Mouse (Mus musculus) thymus, postnatal 14 days (tissue): ENCODE measurements around the gene Sema5a.
"Not testable (repeated sequence)": the region's sequence is repeated elsewhere in the genome, so short reads cannot be mapped to it uniquely, and the experiment has no call there.

Experiments
- DNase-seq: peaks from one replicate; pipeline ENCODE4 v3.0.0; 2021

Sema5a gene

DNA sequence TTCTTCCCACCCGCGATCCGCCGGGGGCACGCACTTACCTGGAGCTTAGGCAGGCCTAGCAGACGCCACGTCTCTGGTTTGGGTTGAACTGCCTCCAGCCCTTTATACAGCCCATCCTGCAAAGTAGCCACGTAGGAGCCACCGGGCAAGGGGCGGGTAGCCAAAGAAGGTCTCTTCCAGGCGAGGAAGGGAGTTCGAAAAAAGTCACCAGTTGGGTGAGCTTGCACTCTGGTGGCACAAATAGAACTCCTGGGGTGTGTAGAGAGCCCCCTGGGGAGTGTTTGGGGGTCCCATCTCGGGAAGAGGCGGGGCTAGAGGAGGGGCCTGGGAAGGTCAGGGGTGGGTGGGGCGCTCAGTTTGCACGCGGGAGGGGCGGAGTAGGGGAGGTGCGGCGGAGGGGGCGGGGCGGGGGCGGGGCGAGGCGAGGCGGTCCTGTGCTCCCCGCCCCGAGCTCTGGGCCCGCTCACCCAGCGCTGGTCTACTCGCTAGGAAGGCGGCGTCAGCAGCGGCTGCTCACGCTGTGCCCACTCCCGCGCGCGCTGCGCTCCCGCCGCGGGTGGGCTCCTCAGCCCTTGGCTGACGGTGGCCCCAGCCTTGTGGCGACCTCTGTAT lies at the start of gene Sema5a:
Gene Sema5a (plus strand): TSS at position 467 of the 612 bp plus-strand sequence.
- DNase-seq: no peak

DNA sequence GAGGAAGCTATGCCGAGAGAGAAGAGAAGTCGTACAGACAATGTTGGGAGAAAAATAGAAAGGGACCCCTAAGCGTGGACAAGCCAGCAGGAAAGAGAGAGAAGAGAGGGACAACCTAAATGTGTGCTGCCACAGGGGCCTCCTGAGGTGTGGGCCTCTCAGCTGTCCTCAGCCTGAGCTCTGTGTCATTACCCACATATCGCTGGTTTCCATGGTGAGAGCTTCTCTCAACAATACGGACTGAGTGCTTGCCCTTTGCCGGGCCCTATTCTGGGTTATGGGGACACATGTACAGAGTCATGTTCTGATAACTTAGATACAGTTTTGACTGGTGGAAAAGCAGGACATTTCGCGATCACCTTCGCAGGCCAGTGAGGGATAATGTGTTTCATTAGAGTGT lies 46.5 kb upstream of the Sema5a start:
- no peak for DNase-seq

DNA sequence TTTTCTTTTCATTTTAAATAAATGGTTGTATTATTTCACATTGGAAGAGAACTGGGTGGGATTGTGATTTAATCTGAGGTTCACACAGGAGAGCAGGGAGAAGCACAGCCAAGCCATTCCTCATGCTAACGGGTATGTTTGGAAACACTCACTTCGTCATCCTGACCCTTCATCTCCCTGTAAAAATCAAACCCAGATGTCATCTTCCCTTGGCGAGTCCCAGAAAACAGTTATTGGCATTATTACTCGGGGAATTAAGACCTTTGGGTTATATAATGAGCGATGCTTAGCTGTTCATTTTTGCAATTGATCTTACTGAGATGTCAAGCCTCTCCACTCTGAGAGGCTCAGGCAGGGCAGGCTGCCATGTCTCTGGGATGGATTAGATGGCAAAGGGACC lies 46.0 kb upstream of the Sema5a start:
- no peak for DNase-seq

DNA sequence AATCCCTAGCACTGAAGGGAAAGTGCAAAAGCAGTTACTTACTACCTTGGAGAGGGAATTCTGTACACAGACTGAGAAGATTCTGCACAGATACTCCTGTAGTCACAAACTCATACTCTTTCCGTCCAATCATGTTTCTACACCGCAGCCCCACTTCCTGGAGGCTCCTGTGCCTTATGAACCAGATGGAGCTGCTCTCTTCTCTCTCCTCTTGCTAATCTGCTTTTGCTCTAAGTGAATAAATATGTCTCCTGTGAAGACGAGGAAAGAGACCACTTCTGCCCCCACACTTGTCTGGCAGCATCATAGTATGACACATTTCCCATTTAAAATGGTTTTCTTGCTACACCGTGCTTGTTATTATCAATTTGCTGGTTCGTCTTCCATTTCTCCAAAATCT lies 41.4 kb upstream of the Sema5a start:
- DNase-seq: no peak

DNA sequence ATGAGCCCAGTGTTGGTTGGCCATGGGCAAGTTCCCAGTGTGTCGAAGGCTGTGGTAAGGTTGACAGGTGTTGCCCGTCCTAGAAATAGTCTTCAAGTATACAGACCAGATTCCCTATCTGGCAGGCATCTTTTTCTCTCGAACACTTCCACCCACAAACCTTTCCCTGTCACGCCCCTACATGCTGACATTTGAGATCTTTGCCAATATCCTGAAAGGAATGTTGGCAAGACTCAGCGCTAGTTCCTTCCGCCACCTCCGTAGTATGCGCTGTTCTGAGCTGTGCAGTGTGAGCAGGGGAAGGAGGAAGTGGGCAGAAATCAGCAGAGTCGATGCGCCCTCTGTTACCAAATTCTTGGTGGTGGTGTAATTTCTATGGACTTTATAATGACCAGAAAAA lies 39.7 kb upstream of the Sema5a start:
- DNase-seq: no peak

DNA sequence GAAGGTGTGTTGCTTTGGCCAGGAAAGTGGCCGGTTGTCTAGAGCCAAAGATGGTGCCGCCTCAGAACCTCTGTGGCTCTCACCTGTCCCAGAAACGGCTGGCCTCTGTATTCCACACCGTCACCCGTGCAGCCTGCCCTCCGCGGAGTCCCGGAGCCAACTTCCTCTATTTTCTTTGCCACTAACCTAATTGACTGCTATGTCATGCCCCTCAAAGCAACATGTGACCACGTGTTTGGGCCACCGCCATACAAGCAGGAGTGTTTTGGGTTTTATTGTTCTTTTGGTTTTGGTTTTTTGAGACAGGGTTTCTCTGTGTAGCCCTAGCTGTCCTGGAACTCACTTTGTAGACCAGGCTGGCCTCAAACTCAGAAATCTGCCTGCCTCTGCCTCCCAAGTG lies 29.9 kb upstream of the Sema5a start:
- DNase-seq: not testable (repeated sequence)

DNA sequence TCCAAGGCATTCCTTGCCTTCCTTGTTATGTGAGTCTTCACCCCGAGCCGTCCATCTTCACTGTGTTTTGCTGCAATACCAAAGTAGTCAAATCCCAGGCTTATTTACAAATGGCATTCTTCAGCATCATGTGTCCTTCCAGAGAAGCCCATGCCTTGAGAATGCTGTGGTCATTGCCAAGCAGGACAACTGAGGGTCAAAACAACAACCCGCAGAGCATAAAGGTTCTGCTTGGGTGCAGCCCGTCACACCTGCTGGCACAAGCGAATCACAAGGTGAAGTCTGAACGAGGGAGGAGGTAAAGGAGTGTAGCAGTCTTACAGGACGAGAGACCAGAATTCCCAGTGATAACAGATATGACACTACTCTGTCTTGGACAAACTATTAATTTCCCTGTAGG lies 21.6 kb upstream of the Sema5a start:
- no peak for DNase-seq

DNA sequence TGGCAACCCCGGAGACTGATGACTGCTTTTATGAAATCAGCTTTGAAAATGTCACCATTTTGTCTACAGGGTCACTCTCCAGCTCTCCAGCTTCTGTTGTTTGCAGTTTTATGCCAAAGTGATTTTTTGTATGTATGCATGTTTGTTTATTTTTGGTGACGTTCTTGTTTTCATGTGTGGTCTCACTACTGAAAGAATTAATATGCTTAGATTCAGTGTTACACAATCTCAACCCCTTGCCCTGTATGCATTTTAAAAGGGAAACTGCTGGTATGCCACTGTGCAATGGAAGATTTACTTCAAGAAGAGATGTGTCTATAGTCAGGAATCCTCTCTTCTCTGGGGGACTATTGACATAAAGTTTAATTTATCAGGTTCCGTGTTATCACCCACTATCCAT lies 19.2 kb upstream of the Sema5a start:
- DNase-seq: no peak

DNA sequence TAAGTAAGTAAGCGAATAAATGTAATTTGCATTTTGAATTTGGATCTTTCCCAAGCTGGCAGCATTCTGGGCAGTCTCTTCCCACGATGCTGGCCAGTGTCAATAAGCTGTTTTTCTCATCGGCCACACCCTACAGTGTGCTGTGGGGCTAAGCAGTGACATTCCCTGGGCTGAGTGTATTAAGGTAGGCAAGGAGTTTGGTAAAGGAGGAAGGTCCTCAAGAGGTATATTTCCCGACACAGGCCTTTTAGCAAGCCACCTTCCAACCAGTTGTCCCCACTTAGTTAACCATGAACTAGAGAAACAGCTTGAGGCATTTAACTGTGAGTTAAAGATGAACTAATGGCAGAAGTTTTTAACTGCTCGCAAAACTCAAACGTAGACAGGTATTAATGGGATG lies 18.2 kb upstream of the Sema5a start:
- DNase-seq: no peak

DNA sequence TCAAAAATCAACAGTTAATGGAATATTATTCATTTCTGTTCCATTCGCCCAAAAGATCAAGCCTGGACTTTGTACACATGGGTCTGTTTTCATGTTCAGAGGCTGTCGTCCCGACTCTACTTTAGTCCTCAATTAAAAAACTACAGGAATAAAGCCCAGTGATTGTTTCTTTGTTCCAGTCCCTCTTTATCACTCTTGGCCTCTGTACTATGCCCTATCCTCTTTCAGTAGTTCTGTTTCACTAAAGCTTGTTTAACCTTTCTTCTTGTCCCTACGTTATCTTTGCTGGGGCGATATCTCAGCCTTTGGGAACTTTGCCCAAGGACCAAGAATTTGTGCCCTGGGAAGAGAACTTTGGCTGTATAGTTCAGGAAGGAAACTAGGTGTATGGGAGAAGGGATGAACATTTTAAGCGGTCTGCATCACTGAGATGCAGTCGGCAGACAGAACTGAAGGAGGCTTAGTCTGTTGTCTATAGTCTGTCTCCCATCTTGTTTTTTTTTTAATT lies 17.7 kb upstream of the Sema5a start:
- no peak for DNase-seq

DNA sequence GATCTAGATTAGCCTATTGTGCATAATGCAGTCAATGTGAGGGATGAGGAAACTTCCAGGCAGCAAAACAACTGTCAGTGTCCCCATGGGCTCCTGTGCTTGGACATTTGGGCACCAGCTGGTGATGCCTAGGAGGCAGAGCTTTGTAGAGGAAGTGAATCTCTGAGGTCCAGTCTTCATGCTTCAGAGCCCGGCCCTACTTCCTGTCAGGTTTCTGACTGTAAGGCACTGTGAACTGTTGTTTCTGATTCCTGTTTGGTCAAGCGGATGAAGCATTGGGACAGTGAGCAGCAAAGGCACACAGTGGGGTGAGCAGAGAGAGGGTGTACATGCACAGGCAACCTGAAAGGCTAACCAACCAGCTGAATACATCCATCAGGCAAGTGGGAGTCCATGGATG lies 14.5 kb upstream of the Sema5a start:
- DNase-seq: no peak

DNA sequence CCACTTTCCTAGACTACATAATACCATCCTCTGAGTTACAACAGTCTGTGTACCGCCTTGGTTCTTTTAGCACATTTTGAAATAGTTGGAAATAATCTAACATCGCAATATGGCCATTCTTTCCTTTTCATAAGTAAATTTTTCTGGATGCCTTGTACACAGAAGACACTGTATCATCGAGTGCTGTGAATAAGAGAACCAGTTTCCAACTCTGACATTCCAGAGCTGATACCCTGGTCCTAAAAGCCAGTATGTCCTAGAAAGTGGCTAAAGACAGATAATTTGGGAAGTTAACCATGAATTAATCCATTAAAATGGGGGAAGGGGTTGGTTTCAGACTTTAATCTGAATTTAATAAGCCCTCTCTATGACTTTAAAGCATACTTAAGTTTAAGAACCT lies 12.4 kb upstream of the Sema5a start:
- no peak for DNase-seq

DNA sequence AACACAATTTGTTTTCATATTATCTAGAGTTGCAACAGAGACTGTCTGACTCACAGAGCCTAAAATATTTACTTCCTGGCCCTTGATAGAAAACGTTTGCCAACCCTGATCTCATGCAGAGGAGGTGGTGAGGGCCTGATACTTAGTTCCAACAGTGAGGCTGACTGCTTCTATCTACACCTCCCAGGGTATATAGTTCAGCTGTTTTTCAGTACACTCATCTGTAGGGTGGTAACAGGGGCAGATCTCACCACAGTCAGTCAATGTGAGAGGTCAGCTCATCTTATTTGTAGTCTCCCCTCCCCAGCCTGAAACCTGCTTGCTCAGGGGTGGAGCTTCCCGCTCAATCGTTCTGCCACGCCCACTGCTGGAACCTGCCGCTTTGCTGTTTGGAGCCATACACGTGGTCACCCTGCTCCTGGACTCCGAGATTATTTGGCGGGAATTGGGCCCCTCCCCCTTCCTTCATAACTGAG lies 11.9 kb upstream of the Sema5a start:
- DNase-seq: not testable (repeated sequence)

DNA sequence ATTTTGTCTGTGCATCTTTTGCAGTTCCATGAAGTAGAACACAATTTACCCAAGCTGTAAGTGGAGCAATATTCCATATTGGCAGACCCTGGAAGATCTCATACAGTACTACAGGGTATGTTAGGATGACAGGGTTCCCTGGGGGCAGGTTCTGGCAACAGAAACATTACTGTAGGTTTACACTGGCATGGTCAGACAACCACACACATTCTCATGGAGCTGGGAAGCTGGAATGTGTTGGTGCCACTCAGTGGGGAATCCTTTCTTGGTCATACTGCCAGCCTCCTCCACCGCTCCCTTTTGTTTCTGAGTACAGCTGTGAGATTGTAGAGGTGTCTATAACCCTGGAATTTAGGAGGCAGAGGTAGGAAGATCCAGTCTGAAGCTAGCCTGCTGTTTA lies 11.2 kb upstream of the Sema5a start:
- no peak for DNase-seq

DNA sequence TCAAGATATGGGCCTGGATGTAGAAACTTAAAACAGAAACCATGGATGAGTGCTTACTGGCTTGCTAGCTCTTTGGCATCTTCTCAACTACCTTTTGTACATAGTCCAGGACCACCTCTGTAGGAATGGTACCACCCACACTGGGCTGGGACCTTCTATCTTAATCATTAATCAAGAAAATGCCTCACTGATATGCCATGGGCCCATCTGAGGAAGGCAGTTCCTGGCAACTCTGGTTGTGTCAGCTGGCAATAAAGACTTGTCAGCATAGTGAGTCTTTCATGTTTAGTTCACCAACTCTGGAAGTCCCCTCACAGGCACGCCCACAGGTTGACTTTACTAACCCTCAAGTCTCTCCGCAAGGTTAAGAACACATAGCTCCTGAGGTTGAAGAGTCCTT lies 5.5 kb upstream of the Sema5a start:
- no peak for DNase-seq

DNA sequence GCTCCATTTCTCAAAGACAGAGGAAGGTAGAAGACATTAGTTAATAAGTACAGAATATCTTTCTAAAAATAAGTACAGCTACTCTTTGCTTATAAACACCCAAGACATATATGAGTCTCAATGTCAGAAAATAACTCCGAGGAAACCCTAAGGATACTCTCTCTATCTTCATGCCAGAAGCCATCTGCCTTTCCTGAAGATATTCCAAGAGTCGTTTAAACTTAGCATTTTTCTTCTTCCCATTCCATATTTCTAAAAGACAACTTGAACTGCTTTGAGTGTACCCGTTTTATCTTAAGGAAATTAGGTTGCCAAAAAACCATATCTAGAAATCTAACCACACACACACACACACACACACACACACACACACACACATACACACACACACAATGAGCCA lies 4.5 kb upstream of the Sema5a start:
- no peak for DNase-seq

DNA sequence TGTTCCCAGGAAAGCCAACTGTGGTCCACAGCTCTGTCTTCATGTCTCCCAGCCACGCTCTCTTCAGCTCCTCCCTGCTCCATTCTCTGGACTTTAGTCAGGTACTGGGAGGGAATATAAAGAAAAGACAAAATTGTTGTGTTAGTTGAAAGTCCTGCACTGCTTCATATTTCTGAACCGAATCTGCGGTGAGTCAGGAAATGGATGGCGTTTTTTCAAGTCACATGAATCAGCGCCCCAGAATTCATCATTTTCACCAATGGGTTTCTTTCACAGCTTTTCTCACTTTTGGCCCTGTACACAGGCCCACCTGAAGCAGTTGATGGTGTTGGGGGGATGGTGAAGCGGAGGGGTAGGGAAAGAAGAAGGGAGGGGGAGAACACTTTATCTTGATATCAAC lies 2.9 kb upstream of the Sema5a start:
- DNase-seq: no peak

DNA sequence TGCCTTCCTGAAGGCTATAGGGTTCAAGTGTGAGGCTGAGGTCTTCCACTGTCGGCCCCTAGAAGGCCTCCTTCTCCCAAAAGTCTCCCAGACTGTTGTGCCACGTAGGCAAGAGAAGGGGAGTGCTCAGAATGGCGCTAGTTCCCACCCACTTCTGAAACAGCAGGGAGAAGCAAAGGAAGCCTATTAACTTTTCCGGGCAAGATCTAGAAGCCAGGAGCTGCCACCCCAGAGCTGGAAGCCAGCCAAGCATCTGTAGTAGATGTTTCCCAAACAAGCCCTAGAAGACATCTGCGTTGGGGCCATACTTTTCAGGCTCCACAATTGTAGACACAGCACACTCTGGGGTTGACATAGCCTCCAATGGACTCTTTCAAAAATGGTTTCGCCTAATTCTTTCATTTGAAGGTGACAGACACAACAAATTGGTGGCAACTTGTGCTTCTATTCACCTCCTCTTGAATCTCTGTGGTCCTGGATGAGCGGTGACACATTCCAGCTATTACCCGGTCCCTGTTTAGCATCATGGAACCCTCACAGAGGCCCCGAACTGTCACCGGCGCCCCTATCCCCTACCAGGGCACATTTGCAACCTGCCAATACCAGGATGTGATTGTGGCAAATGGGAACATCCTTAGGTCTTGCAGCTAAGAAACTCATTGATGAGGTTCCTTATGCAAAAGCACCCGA lies 1.4 kb upstream of the Sema5a start:
- DNase-seq: no peak

DNA sequence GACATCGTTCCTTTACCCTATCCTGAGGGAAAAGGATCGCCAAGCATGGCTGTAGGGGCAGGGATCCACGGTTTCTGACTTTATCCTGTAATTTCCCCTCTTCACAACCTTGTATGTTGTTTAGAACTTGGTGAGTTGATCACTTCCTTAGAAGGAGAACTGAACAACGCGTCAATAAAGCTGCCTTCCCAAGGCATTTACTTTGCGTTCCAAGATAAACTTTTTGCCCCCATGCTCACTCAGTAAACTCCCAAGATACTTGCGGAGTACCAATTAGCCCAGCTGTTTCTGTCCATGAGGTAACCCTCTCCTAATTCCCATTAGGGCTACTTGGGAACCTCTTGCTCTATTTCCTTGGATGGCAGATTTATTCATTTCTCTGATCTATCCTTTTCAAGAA lies 786 bp upstream of the Sema5a start:
- no peak for DNase-seq

DNA sequence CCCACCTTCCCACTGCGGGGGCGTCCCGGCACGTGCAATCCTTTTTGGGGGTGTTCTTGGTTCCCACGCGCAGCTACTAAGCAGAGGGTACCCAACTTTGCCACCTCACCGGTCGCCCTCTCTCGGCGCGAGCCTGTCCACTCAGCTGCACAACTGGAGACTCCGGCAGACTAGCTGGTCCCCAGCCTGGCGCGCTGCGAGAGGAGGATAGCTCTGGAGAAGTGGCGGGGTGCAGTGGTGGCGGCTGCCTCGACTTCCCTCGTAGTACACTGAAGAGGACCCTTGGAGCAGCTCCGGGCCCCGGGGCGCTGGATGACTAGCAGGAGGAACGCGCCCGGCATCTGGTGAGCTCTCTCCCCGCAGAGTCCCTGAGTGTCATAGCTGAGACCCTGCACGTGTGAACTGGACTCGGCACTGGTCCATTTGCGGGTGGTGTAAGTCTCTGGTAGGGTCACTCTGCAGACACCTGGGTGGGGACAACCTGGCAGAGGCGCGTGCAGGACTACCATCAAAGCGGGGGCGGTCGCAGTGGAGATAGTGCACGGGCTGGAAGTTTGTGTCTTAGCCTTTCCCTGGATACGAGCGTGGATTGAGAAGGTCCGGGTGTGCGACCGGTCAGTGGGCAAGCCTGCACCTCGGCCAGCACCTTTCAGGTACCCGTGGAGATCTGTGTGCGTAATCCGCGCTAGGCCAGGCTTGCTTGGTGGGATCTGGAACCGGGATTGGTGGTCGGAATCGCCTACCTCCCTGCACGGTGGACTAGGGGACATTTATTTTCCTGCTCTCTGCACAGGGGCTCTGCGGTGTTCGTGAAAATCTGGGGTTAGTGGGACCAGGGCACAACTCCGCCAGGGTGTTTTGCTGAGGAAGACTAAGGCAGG lies 586 bp downstream of the Sema5a start:
- DNase-seq: no peak

DNA sequence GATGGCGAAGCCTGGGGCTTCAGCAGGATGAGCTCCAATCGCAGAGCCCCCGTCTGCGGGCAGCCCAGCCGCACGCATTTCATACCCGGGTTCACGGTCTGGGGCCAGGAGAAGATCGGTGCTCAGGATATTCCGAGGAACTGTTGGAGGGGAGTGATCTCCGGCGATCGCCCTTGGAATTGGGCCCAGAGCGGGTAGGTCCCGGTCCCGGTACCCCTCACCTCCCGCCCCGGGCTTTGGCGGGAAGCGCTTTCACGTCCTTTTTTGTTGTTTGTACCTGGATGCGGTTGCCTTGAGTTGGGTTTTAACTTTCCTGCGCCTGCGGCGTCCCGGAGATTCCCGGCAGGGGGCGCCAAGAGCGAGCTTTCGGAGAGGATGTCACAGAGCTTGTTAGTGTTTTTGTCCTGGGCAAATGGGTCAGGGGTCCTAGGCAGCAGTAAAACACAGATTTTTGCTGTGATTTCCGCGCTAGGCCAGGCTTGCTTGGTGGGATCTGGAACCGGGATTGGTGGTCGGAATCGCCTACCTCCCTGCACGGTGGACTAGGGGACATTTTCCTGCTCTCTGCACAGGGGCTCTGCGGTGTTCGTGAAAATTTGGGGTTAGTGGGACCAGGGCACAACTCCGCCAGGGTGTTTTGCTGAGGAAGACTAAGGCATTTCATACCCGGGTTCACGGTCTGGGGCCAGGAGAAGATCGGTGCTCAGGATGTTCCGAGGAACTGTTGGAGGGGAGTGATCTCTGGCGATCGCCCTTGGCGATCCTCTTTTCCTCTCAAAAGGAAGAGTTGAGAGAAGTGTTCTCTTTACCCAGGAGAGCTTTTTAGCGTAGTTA lies 1.4 kb downstream of the Sema5a start:
- DNase-seq: peak; percentile 17

DNA sequence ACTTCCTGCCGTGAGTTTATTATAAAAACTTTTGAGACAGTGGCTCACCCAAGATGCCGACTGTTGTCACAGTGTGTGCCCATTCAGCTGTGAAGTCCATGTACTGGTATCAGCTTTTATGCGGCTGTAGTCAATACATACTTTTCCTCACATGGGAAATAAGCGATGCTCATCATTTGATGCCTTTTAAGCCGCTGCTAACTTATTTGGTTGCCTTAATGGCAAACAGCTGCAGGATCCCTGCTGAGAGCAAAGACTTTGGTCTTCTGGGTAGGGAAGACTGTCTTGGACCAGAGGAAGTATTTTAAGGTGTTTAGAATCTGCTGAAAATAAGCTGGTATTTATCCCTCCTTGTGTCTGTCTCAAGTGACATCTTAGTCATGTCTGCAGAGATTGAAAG lies 2.7 kb downstream of the Sema5a start:
- no peak for DNase-seq

DNA sequence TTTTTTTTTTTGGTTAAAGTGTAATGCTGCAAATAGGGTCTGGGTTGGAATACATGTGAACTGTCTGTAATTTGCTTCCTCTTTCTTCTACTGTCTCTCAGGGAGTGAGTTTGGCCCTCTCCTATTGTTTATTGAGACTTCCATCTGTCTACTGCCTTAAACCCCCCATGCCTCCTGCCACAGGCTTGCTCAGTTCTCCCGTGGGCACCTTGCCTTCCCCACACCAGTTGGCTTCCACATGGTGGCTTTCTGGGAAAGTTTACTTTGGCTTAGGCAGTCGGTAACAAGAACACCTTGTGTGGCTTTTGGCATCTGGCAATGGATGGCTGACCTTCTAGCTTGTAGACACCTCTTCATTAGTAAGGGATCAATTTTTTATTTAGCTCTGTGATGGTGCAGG lies 10.2 kb downstream of the Sema5a start:
- DNase-seq: no peak
